In genomic region chrX:7878007-7878419, GRCm38 (mm10) we compare ENCODE assay signal across 8 mouse cellular contexts. TPM values are rescaled to one million over a fixed set of nuclear protein-coding genes. Genes with fewer than 3 reads are reported as not detected.
A peak's percentile ranks its signal among the peaks of the same experiment; 100 is the strongest.
DNase-seq lines count a peak whose midpoint lies in the region; ATAC-seq and TF ChIP-seq lines count a peak whose summit lies in the region.

Pim2 (plus strand) TSS chrX:7878262.

- H3K27ac ChIP-seq in bone marrow, adult 2 months (ENCODE audit: control insufficient read depth, insufficient read depth, low read depth, low read length, poor library complexity) = peak within 1 kb of the TSS; percentile 51
- H3K27ac ChIP-seq in embryonic facial prominence, embryonic 14.5 days (replicated peaks; ENCODE audit: low read depth, low read length) = no peak within 1 kb of the TSS
- H3K27ac ChIP-seq in limb, embryonic 13.5 days = no peak within 1 kb of the TSS
- peak within 1 kb of the TSS; percentile 79 for H3K27ac ChIP-seq in midbrain, embryonic 15.5 days

- no peaks in the 10 kb centered on the region for H3K4me1 ChIP-seq in bone marrow, adult 2 months (ENCODE audit: control insufficient read depth, insufficient read depth, low read length)
- H3K4me1 ChIP-seq in embryonic facial prominence, embryonic 14.5 days (ENCODE audit: control insufficient read depth, insufficient read depth, low read length) = no peaks in the 10 kb centered on the region
- H3K4me1 ChIP-seq in limb, embryonic 13.5 days = peaks cover 3% of the 10 kb centered on the region; the same call in 1 of the 2 replicates
- peaks cover 10% of the 10 kb centered on the region for H3K4me1 ChIP-seq in midbrain, embryonic 15.5 days

- TF ChIP-seq CTCF in bone marrow, adult 2 months (IDR thresholded peaks at IDR 0.05; ENCODE audit: control insufficient read depth, insufficient read depth, low read length) = no peak

- H3K9me3 ChIP-seq in embryonic facial prominence, embryonic 14.5 days (ENCODE audit: control insufficient read depth, low read length) = no peaks in the 10 kb centered on the region
- no peaks in the 10 kb centered on the region for H3K9me3 ChIP-seq in limb, embryonic 13.5 days
- no peaks in the 10 kb centered on the region for H3K9me3 ChIP-seq in midbrain, embryonic 15.5 days

- peak within 1 kb of the TSS; percentile 87 for H3K4me3 ChIP-seq in bone marrow, adult 2 months (replicated peaks; ENCODE audit: control insufficient read depth, low read depth, low read length)
- H3K4me3 ChIP-seq in embryonic facial prominence, embryonic 14.5 days (ENCODE audit: low read depth, low read length) = peak within 1 kb of the TSS; percentile 46
- H3K4me3 ChIP-seq in limb, embryonic 13.5 days = peak within 1 kb of the TSS; percentile 46
- H3K4me3 ChIP-seq in midbrain, embryonic 15.5 days = peak within 1 kb of the TSS; percentile 60

- H3K4me2 ChIP-seq in embryonic facial prominence, embryonic 14.5 days (ENCODE audit: low read depth, low read length) = peak within 1 kb of the TSS; percentile 76
- peak within 1 kb of the TSS; percentile 89 for H3K4me2 ChIP-seq in limb, embryonic 13.5 days (replicated peaks)
- H3K4me2 ChIP-seq in midbrain, embryonic 15.5 days = peak within 1 kb of the TSS; percentile 79

- ATAC-seq in embryonic facial prominence, embryonic 14.5 days (ENCODE audit: low read depth) = peak; percentile 93
- ATAC-seq in limb, embryonic 13.5 days (ENCODE audit: low FRiP score, low read depth) = peak; percentile 80
- ATAC-seq in midbrain, embryonic 15.5 days (replicated peaks) = peak; percentile 92

- peak; percentile 90 for DNase-seq in A20 (ENCODE audit: low read depth, low spot score)
- peak; percentile 84 for DNase-seq in embryonic facial prominence, embryonic 14.5 days (ENCODE audit: low spot score)
- peak; percentile 59 for DNase-seq in heart, adult 8-10 months (ENCODE audit: low spot score)
- peak; percentile 89 for DNase-seq in kidney, adult 9 months
- peak; percentile 63 to 88 for DNase-seq in spleen, postnatal 10 days (ENCODE audit: low spot score in 2 of 2)

- WGBS in bone marrow, adult 2 months = 19% methylated on average over 26 of the region's 38 CpGs
- WGBS in embryonic facial prominence, embryonic 14.5 days = 10% methylated on average over 19 of the region's 38 CpGs
- WGBS in limb, embryonic 13.5 days = 7% methylated on average over 37 of the region's 38 CpGs
- 29% methylated on average over 37 of the region's 38 CpGs for WGBS in midbrain, embryonic 15.5 days

- peak within 1 kb of the TSS; percentile 54 for H3K9ac ChIP-seq in embryonic facial prominence, embryonic 14.5 days (ENCODE audit: low read depth, low read length)
- H3K9ac ChIP-seq in limb, embryonic 13.5 days = peak within 1 kb of the TSS; percentile 60
- peak within 1 kb of the TSS; percentile 68 for H3K9ac ChIP-seq in midbrain, embryonic 15.5 days

- peaks cover 17% of the 10 kb centered on the region; the same call in 1 of the 2 replicates for H3K36me3 ChIP-seq in embryonic facial prominence, embryonic 14.5 days (ENCODE audit: control insufficient read depth, insufficient read depth, low read length)
- peaks cover 18% of the 10 kb centered on the region for H3K36me3 ChIP-seq in limb, embryonic 13.5 days
- no peaks in the 10 kb centered on the region for H3K36me3 ChIP-seq in midbrain, embryonic 15.5 days (replicated peaks)

- no peaks in the 10 kb centered on the region for H3K27me3 ChIP-seq in embryonic facial prominence, embryonic 14.5 days (replicated peaks; ENCODE audit: control insufficient read depth, insufficient read depth, low read length)
- H3K27me3 ChIP-seq in limb, embryonic 13.5 days = no peaks in the 10 kb centered on the region
- no peaks in the 10 kb centered on the region for H3K27me3 ChIP-seq in midbrain, embryonic 15.5 days (replicated peaks)

- peak; percentile 64; the same call in 1 of the 2 replicates for TF ChIP-seq POLR2A in bone marrow, adult 2 months (IDR thresholded peaks at IDR 0.05; ENCODE audit: borderline replicate concordance, control insufficient read depth, low read depth, low read length)

RNA-seq across cellular contexts. Expression of gene Pim2, which starts in this region (rescaled TPM):
- polyA plus RNA-seq in bone marrow, adult 2 months (2011; ENCODE audit: insufficient read depth, insufficient read length, low replicate concordance, missing spikeins) = 20.0 and 26.2 TPM in 2 replicates
- 4.8 and 6.1 TPM in 2 replicates for polyA plus RNA-seq in embryonic facial prominence, embryonic 14.5 days (2014; fragmentation: Nextera tagmentation; extraction: Ambion mirVana)
- 1 to 10 TPM; 2.4 to 6.1 (median 3.7) TPM for total RNA-seq in heart, adult 8-10 months (2022)
- polyA plus RNA-seq in limb, embryonic 13.5 days (2015; fragmentation: Nextera tagmentation; extraction: Ambion mirVana) = 4.1 and 4.8 TPM in 2 replicates
- 21.7 and 22.1 TPM in 2 replicates for polyA plus RNA-seq in midbrain, embryonic 15.5 days (2015; fragmentation: Nextera tagmentation; extraction: Ambion mirVana)

Comparison
In these comparisons a context has a peak if more than half of its experiments do, and no peak if none do; other contexts are left out.
1. H3K27ac ChIP-seq: peak in bone marrow, adult 2 months (single experiment) and midbrain, embryonic 15.5 days (single experiment); none in embryonic facial prominence, embryonic 14.5 days (single experiment) and limb, embryonic 13.5 days (single experiment).
2. Peak in every context shown above with its lines, with median percentiles within 50 percentile points of each other: DNase-seq, H3K4me3 ChIP-seq, ATAC-seq, H3K4me2 ChIP-seq and H3K9ac ChIP-seq.